Mouse (Mus musculus): ENCODE data around the gene Tmprss12. TPM values are rescaled to one million over a fixed set of nuclear protein-coding genes. Genes with fewer than 3 reads are reported as not detected.
"Not testable (repeated sequence)": the region's sequence is repeated elsewhere in the genome, so short reads cannot be mapped to it uniquely, and the experiment has no call there.

The Tmprss12 gene
- polyA plus RNA-seq, 1 experiment = not detected

DNA sequence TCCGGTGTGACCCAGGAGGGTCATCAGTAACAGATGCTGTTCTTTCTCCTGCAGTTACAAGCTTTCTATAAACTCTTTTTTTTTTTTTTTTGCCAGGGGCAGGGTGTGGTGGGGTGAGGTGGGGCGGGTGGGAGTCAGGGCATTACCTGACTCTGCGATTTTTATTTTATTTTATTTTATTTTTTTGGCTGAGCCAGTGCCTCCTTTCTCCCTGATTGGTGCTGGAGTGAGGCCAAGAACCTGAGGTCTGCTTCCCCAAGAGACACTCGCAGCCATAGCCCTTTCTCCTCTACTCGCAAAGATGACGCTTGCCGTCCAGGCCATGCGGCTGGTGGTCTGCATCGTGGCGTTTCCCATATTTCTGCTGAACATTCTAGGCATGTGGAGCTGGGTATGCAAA is 54.0 kb downstream of the Tmprss12 start, which contains the start of gene Mettl7a3:
TSS of gene Mettl7a3 (plus strand) at position 301 of the 400 bp plus-strand sequence.
- H3K27me3 ChIP-seq (ENCODE audit: control insufficient read depth, insufficient read depth, insufficient read length) = peaks cover 5% of the 10 kb centered on the region
- no peak within 1 kb of the TSS for H3K4me3 ChIP-seq
- H3ac ChIP-seq (ENCODE audit: control insufficient read depth, insufficient read length) = no peak within 1 kb of the TSS
- H3K79me2 ChIP-seq (ENCODE audit: control insufficient read depth, insufficient read depth) = no peaks in the 10 kb centered on the region
- H3K36me3 ChIP-seq (ENCODE audit: control insufficient read depth, insufficient read depth) = no peaks in the 10 kb centered on the region
- H3K4me2 ChIP-seq (ENCODE audit: low read depth) = no peak within 1 kb of the TSS
- no peak for TF ChIP-seq POLR2AphosphoS2 (IDR thresholded peaks at IDR 0.05; ENCODE audit: insufficient read length, low read depth)
- TF ChIP-seq TCF3 (IDR thresholded peaks at IDR 0.05; ENCODE audit: insufficient read length, low read depth) = no peak
- no peak for TF ChIP-seq TCF12 (IDR thresholded peaks at IDR 0.05; ENCODE audit: insufficient read depth, poor library complexity, severe bottlenecking)
- TF ChIP-seq CEBPB (IDR thresholded peaks at IDR 0.05; ENCODE audit: insufficient read depth, poor library complexity, severe bottlenecking) = no peak
- TF ChIP-seq MYOG (IDR thresholded peaks at IDR 0.05; ENCODE audit: control insufficient read depth in 1 of 3, insufficient read depth in 1 of 3, insufficient read length in 2 of 3, low read depth in 2 of 3) = no peak
- TF ChIP-seq REST (IDR thresholded peaks at IDR 0.05; ENCODE audit: insufficient read depth, insufficient read length) = no peak
- TF ChIP-seq MYOD1 (IDR thresholded peaks at IDR 0.05; ENCODE audit: control insufficient read depth in 1 of 3, insufficient read length in 2 of 3, low read depth in 2 of 3) = no peak
- TF ChIP-seq POLR2A (IDR thresholded peaks at IDR 0.05; ENCODE audit: insufficient read length, low read depth) = no peak
- TF ChIP-seq MAX (IDR thresholded peaks at IDR 0.05; ENCODE audit: low read depth) = no peak
- no peak for TF ChIP-seq SRF (IDR thresholded peaks at IDR 0.05; ENCODE audit: control insufficient read depth, insufficient read length, low read depth)
- no peak for TF ChIP-seq USF1 (IDR thresholded peaks at IDR 0.05; ENCODE audit: low read depth)

- not testable (repeated sequence) for H3K36me3 ChIP-seq (ENCODE audit: control insufficient read depth, insufficient read depth); H3K4me2 ChIP-seq (ENCODE audit: low read depth); H3ac ChIP-seq (ENCODE audit: control insufficient read depth, insufficient read length); H3K4me3 ChIP-seq; H3K27me3 ChIP-seq (ENCODE audit: control insufficient read depth, insufficient read depth, insufficient read length); H3K79me2 ChIP-seq (ENCODE audit: control insufficient read depth, insufficient read depth)
Observed at GRCm38 (mm10) chr15:100337328-100337727, 56.7 kb downstream of the Tmprss12 start.

- not testable (repeated sequence) for H3K79me2 ChIP-seq (ENCODE audit: control insufficient read depth, insufficient read depth); H3K36me3 ChIP-seq (ENCODE audit: control insufficient read depth, insufficient read depth); H3ac ChIP-seq (ENCODE audit: control insufficient read depth, insufficient read length); H3K4me3 ChIP-seq; H3K27me3 ChIP-seq (ENCODE audit: control insufficient read depth, insufficient read depth, insufficient read length); H3K4me2 ChIP-seq (ENCODE audit: low read depth)
Observed at GRCm38 (mm10) chr15:100337847-100338246, 57.2 kb downstream of the Tmprss12 start.

- H3K36me3 ChIP-seq (ENCODE audit: control insufficient read depth, insufficient read depth); H3K4me3 ChIP-seq; H3K79me2 ChIP-seq (ENCODE audit: control insufficient read depth, insufficient read depth); H3K4me2 ChIP-seq (ENCODE audit: low read depth); H3ac ChIP-seq (ENCODE audit: control insufficient read depth, insufficient read length); H3K27me3 ChIP-seq (ENCODE audit: control insufficient read depth, insufficient read depth, insufficient read length): not testable (repeated sequence)
Observed at GRCm38 (mm10) chr15:100341314-100341980, 60.8 kb downstream of the Tmprss12 start.

Other genes starting within 250 kb of the Tmprss12 start
- gene Dip2b, start 242.2 kb upstream of the Tmprss12 start, polyA plus RNA-seq (2012; fragmentation: generic; extraction: Trizol) = 7.3 TPM
- 21.9 TPM for gene Atf1, start 53.0 kb upstream of the Tmprss12 start, polyA plus RNA-seq (2012; fragmentation: generic; extraction: Trizol)
- 9.4 TPM for gene Mettl7a1, start 23.3 kb downstream of the Tmprss12 start, polyA plus RNA-seq (2012; fragmentation: generic; extraction: Trizol)
- gene Mettl7a3, start 54.1 kb downstream of the Tmprss12 start, polyA plus RNA-seq (2012; fragmentation: generic; extraction: Trizol) = not detected
- not detected for gene Methig1, start 72.3 kb downstream of the Tmprss12 start, polyA plus RNA-seq (2012; fragmentation: generic; extraction: Trizol)
- gene Mettl7a2, start 72.4 kb downstream of the Tmprss12 start, polyA plus RNA-seq (2012; fragmentation: generic; extraction: Trizol) = not detected
- gene Higd1c, start 83.7 kb downstream of the Tmprss12 start, polyA plus RNA-seq (2012; fragmentation: generic; extraction: Trizol) = not detected
- gene Gm5475, start 141.3 kb downstream of the Tmprss12 start, polyA plus RNA-seq (2012; fragmentation: generic; extraction: Trizol) = 0.05 TPM
- gene Slc11a2, start 144.2 kb downstream of the Tmprss12 start, polyA plus RNA-seq (2012; fragmentation: generic; extraction: Trizol) = 48.2 TPM
- gene Letmd1, start 188.2 kb downstream of the Tmprss12 start, polyA plus RNA-seq (2012; fragmentation: generic; extraction: Trizol) = 24.8 TPM
- gene Csrnp2, start 214.7 kb downstream of the Tmprss12 start, polyA plus RNA-seq (2012; fragmentation: generic; extraction: Trizol) = 9.2 TPM